Mouse (Mus musculus) heart, adult 2 months (tissue): ENCODE measurements around the gene Foxo1. TPM values are rescaled to one million over a fixed set of nuclear protein-coding genes. Genes with fewer than 3 reads are reported as not detected.

Experiments
- DNase-seq, 2 experiments: peaks; one replicate each; pipeline ENCODE4 v3.0.0; 2021
- H3K27ac ChIP-seq: fragments of 200-600 bp; 2 replicates; pipeline ENCODE4 v1.8.1; 2022
- H3K27me3 ChIP-seq: fragments of 200-500 bp; 2 replicates; pipeline ENCODE4 v1.6.1; 2012; ENCODE audit warnings: mild to moderate bottlenecking, low read length, inconsistent platforms, mixed read lengths; ENCODE audit not compliant: control insufficient read depth, insufficient read depth
- H3K36me3 ChIP-seq: fragments of 200-500 bp; 2 replicates; pipeline ENCODE4 v1.6.1; 2012; ENCODE audit warnings: low read length, inconsistent platforms; ENCODE audit not compliant: control insufficient read depth, insufficient read depth
- H3K4me1 ChIP-seq: fragments of 200-500 bp; 2 replicates; pipeline ENCODE4 v1.6.1; 2011; ENCODE audit warnings: low read length; ENCODE audit not compliant: control insufficient read depth, insufficient read depth
- H3K4me3 ChIP-seq: fragments of 200-600 bp; 2 replicates; pipeline ENCODE4 v1.8.1; 2022
- H3K79me2 ChIP-seq: fragments of 200-500 bp; replicated peaks from 2 replicates; pipeline ENCODE4 v1.6.1; 2012; ENCODE audit warnings: mild to moderate bottlenecking, inconsistent platforms, low read length, moderate library complexity, mixed read lengths; ENCODE audit not compliant: control insufficient read depth, insufficient read depth
- H3K9ac ChIP-seq: fragments of 200-500 bp; 2 replicates; pipeline ENCODE4 v1.6.1; 2012; ENCODE audit warnings: low read depth, mild to moderate bottlenecking, control low read depth, inconsistent platforms, low read length, mixed read lengths
- CTCF ChIP-seq: fragments of 200-600 bp; IDR thresholded peaks from 2 replicates; pipeline ENCODE4 v1.8.1; 2022; ENCODE audit warnings: antibody characterized with exemption, mild to moderate bottlenecking, moderate library complexity
- EP300 ChIP-seq: fragments of 200-500 bp; IDR thresholded peaks from 2 replicates; pipeline ENCODE4 v1.6.1; 2011; ENCODE audit warnings: low read depth, low read length, control low read depth; ENCODE audit not compliant: insufficient read depth
- POLR2A ChIP-seq: fragments of 200-500 bp; IDR thresholded peaks from 2 replicates; pipeline ENCODE4 v1.6.1; 2011; ENCODE audit warnings: mild to moderate bottlenecking, low read depth, low read length, control low read depth; ENCODE audit not compliant: insufficient read depth
- WGBS: fragments of 180-500 bp; shearing (Covaris S2); methylation state at CpG from one replicate; pipeline ENCODE4 v1.1.7; 2018; 5-methylcytosine and 5-hydroxymethylcytosine counted together
- intact Hi-C: fragments of 180-260 bp; cut with DNase I; formaldehyde crosslinking; loops from one replicate; pipeline ENCODE4 v1.15.1; 2025
- polyA plus RNA-seq: library from polyadenylated mRNA; depleted of rRNA; stranded (reverse); fragments of >200 nt; gene quantifications from 2 replicates; pipeline ENCODE4 v1.2.3, GENCODE M21; 2012
- total RNA-seq, 2 experiments: library from RNA; stranded (reverse); gene quantifications; 2 replicates each; pipeline ENCODE4 v1.2.3; 2021

Gene Foxo1
- total and polyA plus RNA-seq, 3 experiments: 7.7 to 12.9 (median 12.2) TPM

DNA sequence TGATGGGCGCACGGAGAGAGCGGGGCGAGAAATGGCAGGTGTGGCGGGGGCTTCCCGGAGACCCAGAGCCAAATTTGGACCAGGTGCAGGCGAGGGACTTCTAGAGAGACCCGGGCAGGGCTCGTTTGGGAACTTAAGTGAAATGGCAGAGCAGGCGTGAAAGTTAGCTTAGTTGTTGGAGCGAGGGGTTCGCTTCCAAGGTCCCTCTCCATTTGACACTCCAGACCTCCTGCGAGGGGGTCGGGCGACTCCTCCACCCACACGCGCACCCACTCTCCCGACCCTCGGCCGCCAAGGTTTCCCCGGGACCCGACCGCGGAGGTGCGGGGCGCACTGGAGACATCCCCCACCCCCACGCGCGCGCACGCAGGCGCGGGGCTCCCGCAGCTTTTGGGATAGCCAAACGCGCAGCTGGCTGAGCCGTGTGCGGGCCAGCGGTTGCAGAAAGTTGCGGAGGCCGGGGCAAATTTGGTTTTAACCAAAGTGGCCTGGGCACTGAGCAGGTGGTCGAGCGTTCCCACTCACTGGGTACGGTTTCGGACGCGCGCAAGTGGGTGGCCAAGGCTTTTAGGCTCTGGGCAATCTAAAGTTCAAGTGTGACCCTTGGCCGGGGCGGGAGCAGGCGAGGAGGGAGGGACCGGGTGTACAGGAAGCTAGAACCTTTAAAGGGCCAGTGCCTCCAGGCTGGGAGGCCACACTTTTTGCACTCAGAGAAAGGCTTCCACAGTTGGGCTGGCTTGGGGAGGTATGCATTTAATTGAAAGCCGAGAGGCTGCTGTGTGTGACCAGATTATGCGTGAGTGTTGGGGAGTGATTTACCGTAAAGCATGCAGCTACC lies 1.6 kb downstream of the Foxo1 start:
- peak overlapping the region; percentile 93 for H3K9ac ChIP-seq
- TF ChIP-seq EP300: peak; percentile 73; the same call in 1 of the 2 replicates
- no peak for TF ChIP-seq CTCF
- TF ChIP-seq POLR2A: peak; percentile 68
- DNase-seq: peak; percentile 85 to 89
- H3K27me3 ChIP-seq: no peaks in the 10 kb centered on the region
- peaks cover 19% of the 10 kb centered on the region for H3K36me3 ChIP-seq
- peaks cover 5% of the 10 kb centered on the region for H3K79me2 ChIP-seq
- H3K27ac ChIP-seq: peak overlapping the region; percentile 99
- intact Hi-C loops: loop anchor here (1.0 to 10.0 kb wide), 5 partner anchors 73 to 1195 kb away; partner anchors contain the start of genes Nhlrc3 and Proser1
- peaks cover 17% of the 10 kb centered on the region for H3K4me1 ChIP-seq
- under 1% methylated on average over 55 of the region's 55 CpGs for WGBS
- peak overlapping the region; percentile 93 for H3K4me3 ChIP-seq

DNA sequence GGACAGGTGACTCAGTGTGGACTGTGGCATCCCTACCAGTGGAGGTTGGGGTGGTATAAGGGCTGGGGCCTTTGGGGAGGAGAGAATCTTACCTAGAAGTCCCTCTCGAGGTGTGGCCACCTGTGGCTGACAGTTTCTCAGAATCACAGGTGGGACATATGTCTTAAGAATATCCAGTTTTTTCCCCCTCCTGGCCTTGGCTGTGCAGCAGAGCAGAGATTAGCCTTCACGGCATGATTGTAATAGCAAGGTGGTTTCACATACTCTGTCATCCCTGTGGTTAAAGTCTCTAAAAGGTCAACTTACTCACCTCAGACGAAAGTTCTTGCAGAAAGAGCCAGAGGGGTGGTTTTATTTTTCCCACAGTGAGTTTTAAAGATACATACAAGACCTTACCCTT lies 2.4 kb downstream of the Foxo1 start:
- WGBS: 3% methylated on average over 3 of the region's 3 CpGs
- Histone ChIP-seq H3K36me3 (peaks cover 24% of the 10 kb centered on the region), H3K9ac (peak overlapping the region; percentile 62), H3K79me2 (peaks cover 9% of the 10 kb centered on the region), H3K4me3 (peak overlapping the region; percentile 93), H3K27me3 (no peaks in the 10 kb centered on the region), H3K27ac (peak overlapping the region; percentile 99), H3K4me1 (peaks cover 22% of the 10 kb centered on the region)
- no peak for DNase-seq
- intact Hi-C loops: loop anchor here (10.0 kb wide), 1 partner anchor 1194 kb away; the partner anchor contains the start of genes Nhlrc3 and Proser1
- no peak for TF ChIP-seq POLR2A
- no peak for TF ChIP-seq CTCF
- TF ChIP-seq EP300: no peak

DNA sequence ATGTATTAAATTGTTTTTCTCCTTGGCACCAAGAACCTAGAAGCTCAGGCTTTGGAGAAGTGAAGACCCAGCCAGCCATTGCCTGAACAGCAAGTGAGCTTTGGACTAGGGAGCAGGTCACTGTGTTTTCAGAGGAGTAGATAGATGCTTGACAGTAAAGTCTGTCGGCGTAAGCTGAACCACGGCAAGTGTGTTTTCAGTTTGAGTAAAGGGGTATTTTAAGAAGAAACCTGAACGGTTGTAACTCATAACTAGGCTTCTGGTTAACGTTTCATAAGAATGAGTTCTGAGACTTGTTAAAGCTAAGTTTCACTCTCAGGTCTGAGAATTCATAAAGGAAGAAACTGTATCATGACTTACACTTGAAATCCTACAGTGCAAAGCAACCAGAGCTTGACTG lies 3.2 kb downstream of the Foxo1 start:
- WGBS: 30% methylated on average over 5 of the region's 5 CpGs
- Histone ChIP-seq H3K79me2 (peaks cover 9% of the 10 kb centered on the region), H3K4me1 (peaks cover 22% of the 10 kb centered on the region), H3K27ac (peak overlapping the region; percentile 20), H3K4me3 (peak overlapping the region; percentile 93; the same call in 1 of the 2 replicates), H3K27me3 (no peaks in the 10 kb centered on the region), H3K9ac (0 out of 2 replicates have a peak overlapping the region, but pooled peaks have one; percentile 27), H3K36me3 (peaks cover 27% of the 10 kb centered on the region)
- intact Hi-C loops: loop anchor here (10.0 kb wide), 1 partner anchor 1193 kb away; the partner anchor contains the start of genes Nhlrc3 and Proser1
- DNase-seq: no peak
- TF ChIP-seq CTCF (no peak), POLR2A (no peak), EP300 (no peak)

DNA sequence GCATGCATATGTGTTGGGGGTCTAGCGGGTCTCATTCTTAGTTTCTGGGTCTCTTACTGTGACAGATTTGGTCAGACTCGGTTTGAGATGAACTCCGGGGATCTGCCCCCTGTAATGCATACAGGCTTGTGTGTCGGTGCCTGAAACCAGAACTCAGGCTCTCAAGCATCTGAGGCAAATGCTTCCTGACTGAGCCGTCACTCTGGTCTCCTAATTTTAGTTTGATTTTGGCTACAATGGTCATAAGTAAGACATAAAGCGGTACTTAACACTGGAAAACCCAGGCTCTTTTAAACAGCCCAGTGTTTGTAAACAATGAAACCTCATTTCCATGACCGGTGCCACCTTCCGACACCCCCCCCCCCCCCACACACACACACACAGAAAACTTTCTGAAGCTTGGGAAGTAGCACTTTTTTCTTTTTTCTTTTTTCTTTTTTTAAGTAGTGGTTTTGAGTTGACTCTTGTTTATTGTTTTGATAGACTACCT lies 4.3 kb downstream of the Foxo1 start:
- H3K4me1 ChIP-seq: peaks cover 22% of the 10 kb centered on the region
- no peak overlapping the region for H3K4me3 ChIP-seq
- 33% methylated on average over 8 of the region's 8 CpGs for WGBS
- no peak for DNase-seq
- H3K79me2 ChIP-seq: peaks cover 9% of the 10 kb centered on the region
- intact Hi-C loops: loop anchor here (10.0 kb wide), 1 partner anchor 1192 kb away; the partner anchor contains the start of genes Nhlrc3 and Proser1
- H3K27me3 ChIP-seq: no peaks in the 10 kb centered on the region
- TF ChIP-seq CTCF (no peak), EP300 (no peak)
- H3K9ac ChIP-seq: no peak overlapping the region; the same call in 1 of the 2 replicates
- H3K36me3 ChIP-seq: peaks cover 29% of the 10 kb centered on the region
- H3K27ac ChIP-seq: no peak overlapping the region

DNA sequence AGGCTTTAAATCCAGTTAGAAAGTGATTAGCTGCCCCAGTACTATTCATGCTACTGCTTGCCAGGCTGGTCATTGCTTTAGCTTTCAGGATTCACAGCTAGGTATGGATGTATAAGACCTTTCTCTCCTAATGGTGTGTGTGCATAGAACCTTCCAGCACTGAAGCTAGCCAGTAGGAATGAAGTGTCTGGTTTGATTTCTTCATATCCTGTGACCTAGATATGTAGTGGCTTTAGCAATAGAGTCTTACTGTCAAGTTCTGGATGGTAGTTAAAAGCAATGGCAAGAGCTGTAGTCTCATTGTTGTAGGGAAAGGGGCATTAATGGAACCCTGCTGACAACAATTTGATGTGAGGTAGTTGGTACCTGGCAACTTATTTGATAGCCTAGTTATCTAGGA lies 6.3 kb downstream of the Foxo1 start:
- intact Hi-C loops: loop anchor here (10.0 kb wide), 1 partner anchor 1190 kb away; the partner anchor contains the start of genes Nhlrc3 and Proser1
- Histone ChIP-seq H3K9ac (no peak overlapping the region), H3K27ac (no peak overlapping the region), H3K79me2 (peaks cover 11% of the 10 kb centered on the region), H3K4me1 (peaks cover 22% of the 10 kb centered on the region), H3K27me3 (no peaks in the 10 kb centered on the region), H3K4me3 (no peak overlapping the region), H3K36me3 (peaks cover 29% of the 10 kb centered on the region)
- no peak for DNase-seq
- TF ChIP-seq EP300 (no peak), CTCF (no peak), POLR2A (no peak)

DNA sequence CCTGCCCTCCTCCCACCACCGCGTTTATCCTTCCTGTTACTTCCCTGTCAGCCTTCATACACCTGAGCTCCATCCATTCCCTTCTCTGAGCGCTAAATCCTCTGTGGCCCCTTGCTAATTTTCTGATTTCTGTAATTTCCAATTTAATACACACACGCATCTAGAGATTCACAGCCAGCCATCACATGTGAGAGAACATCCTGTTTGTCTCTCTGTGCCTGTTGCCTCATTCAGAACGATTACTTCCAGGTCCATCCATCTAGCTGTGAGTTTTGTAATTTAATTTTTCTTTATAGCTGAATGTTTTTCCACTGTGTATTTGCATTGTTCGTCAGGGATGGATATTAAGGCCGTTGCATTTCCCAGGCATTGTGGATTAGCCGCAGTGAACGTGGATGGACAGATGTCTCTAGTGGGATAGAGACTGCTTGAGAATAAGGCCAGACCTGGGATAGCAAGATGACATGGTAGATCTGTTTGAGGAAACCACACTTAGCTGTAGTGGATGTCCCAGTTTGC lies 7.0 kb downstream of the Foxo1 start:
- peaks cover 13% of the 10 kb centered on the region for H3K79me2 ChIP-seq
- WGBS: 68% methylated on average over 9 of the region's 9 CpGs
- TF ChIP-seq EP300 (no peak), POLR2A (no peak), CTCF (no peak)
- peaks cover 22% of the 10 kb centered on the region for H3K4me1 ChIP-seq
- no peak overlapping the region for H3K9ac ChIP-seq
- intact Hi-C loops: loop anchor here (5.0 to 10.0 kb wide), 2 partner anchors 42 to 1190 kb away; partner anchors contain the start of genes Nhlrc3 and Proser1
- no peak overlapping the region for H3K27ac ChIP-seq
- no peak overlapping the region for H3K4me3 ChIP-seq
- H3K36me3 ChIP-seq: peaks cover 29% of the 10 kb centered on the region
- H3K27me3 ChIP-seq: no peaks in the 10 kb centered on the region
- no peak for DNase-seq
